Mouse (Mus musculus) kidney, postnatal 14 days (tissue): Measurements from ENCODE around the gene Abhd15.
A peak's percentile ranks its signal among the peaks of the same experiment; 100 is the strongest.

Experiments used
- DNase-seq: peaks from one replicate; pipeline ENCODE4 v3.0.0; 2022; ENCODE audit warnings: mixed read lengths

The Abhd15 gene

GRCm38 (mm10) chr11:77493512-77494343, 21.2 kb upstream of the Abhd15 start, which contains the start of gene Git1:
Git1 (plus strand) TSS chr11:77493562.
- DNase-seq, result peak; percentile 62

GRCm38 (mm10) chr11:77494344-77494676, 20.6 kb upstream of the Abhd15 start:
- DNase-seq, result no peak

- no peak for DNase-seq
These were observed 20.1 kb upstream of the Abhd15 start for GRCm38 (mm10) chr11:77494782-77495181.

GRCm38 (mm10) chr11:77495507-77495906, 19.4 kb upstream of the Abhd15 start:
- peak; percentile 8 for DNase-seq

GRCm38 (mm10) chr11:77497341-77497756, 17.6 kb upstream of the Abhd15 start:
- DNase-seq, result peak; percentile 86

GRCm38 (mm10) chr11:77497851-77498250, 17.1 kb upstream of the Abhd15 start:
- peak; percentile 73 for DNase-seq

- no peak for DNase-seq
These were observed 16.4 kb upstream of the Abhd15 start for GRCm38 (mm10) chr11:77498261-77499139.

GRCm38 (mm10) chr11:77499354-77499753, 15.6 kb upstream of the Abhd15 start:
- no peak for DNase-seq

GRCm38 (mm10) chr11:77500361-77501325, 14.3 kb upstream of the Abhd15 start:
- peak; percentile 33 for DNase-seq

GRCm38 (mm10) chr11:77501392-77501791, 13.5 kb upstream of the Abhd15 start:
- peak; percentile 84 for DNase-seq

GRCm38 (mm10) chr11:77501971-77502370, 12.9 kb upstream of the Abhd15 start:
- DNase-seq, result no peak

GRCm38 (mm10) chr11:77502481-77502880, 12.4 kb upstream of the Abhd15 start:
- no peak for DNase-seq

- DNase-seq, result peak; percentile 53
These were observed 11.4 kb upstream of the Abhd15 start for GRCm38 (mm10) chr11:77503511-77503910.

- DNase-seq, result no peak
These were observed 10.5 kb upstream of the Abhd15 start for GRCm38 (mm10) chr11:77504377-77504776.

- no peak for DNase-seq
These were observed 9.5 kb upstream of the Abhd15 start for GRCm38 (mm10) chr11:77505291-77505980.

GRCm38 (mm10) chr11:77506273-77506672, 8.6 kb upstream of the Abhd15 start:
- DNase-seq, result peak; percentile 77

GRCm38 (mm10) chr11:77506941-77507340, 8.0 kb upstream of the Abhd15 start:
- no peak for DNase-seq

- no peak for DNase-seq
These were observed 7.5 kb upstream of the Abhd15 start for GRCm38 (mm10) chr11:77507426-77507825.

GRCm38 (mm10) chr11:77508068-77509021, 6.6 kb upstream of the Abhd15 start:
- peak; percentile 93 for DNase-seq

GRCm38 (mm10) chr11:77511336-77511735, 3.6 kb upstream of the Abhd15 start:
- DNase-seq, result no peak
